Mouse (Mus musculus) bone marrow, adult 2 months (tissue): ENCODE results near the gene Gm4791.

Source experiments
- CTCF ChIP-seq: fragments of 200-500 bp; IDR thresholded peaks from 2 replicates; pipeline ENCODE4 v1.5.1; 2011; ENCODE audit warnings: low read length, control low read depth; ENCODE audit not compliant: control insufficient read depth, insufficient read depth
- POLR2A ChIP-seq: fragments of 200-500 bp; IDR thresholded peaks from 2 replicates; pipeline ENCODE4 v1.6.1; 2011; ENCODE audit warnings: low read depth, mild to moderate bottlenecking, control low read depth, low read length, borderline replicate concordance; ENCODE audit not compliant: control insufficient read depth

DNA sequence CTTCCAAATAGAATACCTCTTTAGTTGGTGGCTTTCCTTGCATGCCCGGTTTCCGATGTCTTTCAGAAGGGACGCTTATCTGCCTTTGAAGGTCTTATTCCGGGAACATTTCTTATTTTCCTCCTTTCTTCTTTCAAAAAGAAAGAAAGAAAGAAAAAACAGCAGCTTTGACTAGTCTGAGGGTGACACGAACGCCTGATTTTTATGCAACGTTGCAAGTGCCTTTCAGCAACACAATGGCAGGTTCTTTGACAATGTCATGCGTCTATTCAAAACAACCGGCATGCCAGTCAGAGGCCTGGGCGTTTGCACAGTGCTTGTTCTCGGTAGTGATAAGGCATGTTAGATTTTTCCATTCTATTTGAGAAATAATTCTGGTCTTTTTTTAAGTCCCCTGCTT, 19.7 kb upstream of the Gm4791 start:
- TF ChIP-seq CTCF (no peak), POLR2A (no peak)
